Mouse (Mus musculus): ENCODE measurements around the gene Msi1.

DNA sequence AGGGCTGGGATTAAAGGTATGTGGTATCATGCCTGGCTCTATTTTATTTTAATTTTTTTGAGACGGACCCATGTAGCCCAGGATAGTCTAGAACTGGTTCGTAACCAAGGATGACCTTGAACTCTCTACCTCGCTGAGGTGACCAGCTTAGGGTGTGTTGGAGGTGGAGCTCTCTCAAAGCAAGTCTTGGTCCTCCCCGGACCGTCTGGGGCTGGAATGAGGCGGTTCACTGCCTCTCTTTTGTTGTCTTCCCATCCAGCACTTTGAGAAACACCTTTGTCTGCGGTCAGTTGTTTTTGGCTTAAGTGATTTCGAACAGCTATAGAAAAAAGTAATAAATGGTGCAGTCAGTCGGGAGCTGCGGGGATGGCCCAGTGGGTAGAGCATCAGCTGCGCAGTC lies 14.7 kb downstream of the Msi1 start:
- no peak for TF ChIP-seq CTCF (IDR thresholded peaks at IDR 0.05; ENCODE audit: low read depth)
- TF ChIP-seq EP300 (IDR thresholded peaks at IDR 0.05; ENCODE audit: low read depth), result no peak
